Mouse (Mus musculus): ENCODE data around the gene Adamtsl5. TPM values are rescaled to one million over a fixed set of nuclear protein-coding genes. Genes with fewer than 3 reads are reported as not detected.

The Adamtsl5 gene
- total RNA-seq, 2 experiments from 2014 or later = not detected

- ATAC-seq (replicated peaks; ENCODE audit: poor library complexity, severe bottlenecking) = no peak
These were observed 4.0 kb downstream of the Adamtsl5 start for GRCm38 (mm10) chr10:80344131-80344661.

- no peak for ATAC-seq (replicated peaks; ENCODE audit: poor library complexity, severe bottlenecking)
These were observed 4.8 kb downstream of the Adamtsl5 start for GRCm38 (mm10) chr10:80343425-80343895.

- peak; percentile 62 for ATAC-seq (replicated peaks; ENCODE audit: poor library complexity, severe bottlenecking)
These were observed 5.3 kb downstream of the Adamtsl5 start for GRCm38 (mm10) chr10:80342749-80343424.

- ATAC-seq (replicated peaks; ENCODE audit: poor library complexity, severe bottlenecking) = no peak
These were observed 5.9 kb downstream of the Adamtsl5 start for GRCm38 (mm10) chr10:80342305-80342748.

- no peak for ATAC-seq (replicated peaks; ENCODE audit: poor library complexity, severe bottlenecking)
These were observed 6.5 kb downstream of the Adamtsl5 start for GRCm38 (mm10) chr10:80341491-80342304.

- no peak for ATAC-seq (replicated peaks; ENCODE audit: poor library complexity, severe bottlenecking)
These were observed 7.2 kb downstream of the Adamtsl5 start for GRCm38 (mm10) chr10:80341026-80341425.

GRCm38 (mm10) chr10:80339941-80340750, 8.1 kb downstream of the Adamtsl5 start:
- ATAC-seq (replicated peaks; ENCODE audit: poor library complexity, severe bottlenecking) = peak; percentile 35

- ATAC-seq (replicated peaks; ENCODE audit: poor library complexity, severe bottlenecking) = no peak
These were observed 11.9 kb downstream of the Adamtsl5 start for GRCm38 (mm10) chr10:80336263-80336662.

GRCm38 (mm10) chr10:80332525-80332989, 15.7 kb downstream of the Adamtsl5 start:
- ATAC-seq (replicated peaks; ENCODE audit: poor library complexity, severe bottlenecking) = no peak

- ATAC-seq (replicated peaks; ENCODE audit: poor library complexity, severe bottlenecking) = no peak
These were observed 16.3 kb downstream of the Adamtsl5 start for GRCm38 (mm10) chr10:80331636-80332524.

- no peak for ATAC-seq (replicated peaks; ENCODE audit: poor library complexity, severe bottlenecking)
These were observed 17.3 kb downstream of the Adamtsl5 start for GRCm38 (mm10) chr10:80330888-80331287.

GRCm38 (mm10) chr10:80330084-80330483, 18.1 kb downstream of the Adamtsl5 start:
- no peak for ATAC-seq (replicated peaks; ENCODE audit: poor library complexity, severe bottlenecking)

GRCm38 (mm10) chr10:80329273-80330081, 18.7 kb downstream of the Adamtsl5 start, which contains the start of the genes Pcsk4 and Reep6:
TSS of gene Pcsk4 (minus strand) at chr10:80329498.
TSS of gene Reep6 (plus strand) at chr10:80329953.
- peak; percentile 95 for ATAC-seq (replicated peaks; ENCODE audit: poor library complexity, severe bottlenecking)

- no peak for ATAC-seq (replicated peaks; ENCODE audit: poor library complexity, severe bottlenecking)
These were observed 23.2 kb downstream of the Adamtsl5 start for GRCm38 (mm10) chr10:80325045-80325444.

- ATAC-seq (replicated peaks; ENCODE audit: poor library complexity, severe bottlenecking) = no peak
These were observed 23.8 kb downstream of the Adamtsl5 start for GRCm38 (mm10) chr10:80324120-80325037.

- ATAC-seq (replicated peaks; ENCODE audit: poor library complexity, severe bottlenecking) = peak; percentile 49
These were observed 24.7 kb downstream of the Adamtsl5 start for GRCm38 (mm10) chr10:80323261-80324119.
